Mouse (Mus musculus) heart, embryonic 12.5 days (tissue): ENCODE measurements around the gene Dab2. TPM values are rescaled to one million over a fixed set of nuclear protein-coding genes. Genes with fewer than 3 reads are reported as not detected.

ENCODE experiments used
- ATAC-seq: fragments of 200-750 bp; cut with Nextera tagmentation; 2 replicates; pipeline ENCODE4 v1.8.0; 2017; ENCODE audit warnings: moderate TSS enrichment, moderate library complexity; ENCODE audit not compliant: insufficient number of reproducible peaks, low FRiP score
- H3K27ac ChIP-seq: fragments of 300-500 bp; sonication (generic); 2 replicates; pipeline ENCODE4 v1.5.1; 2016; ENCODE audit warnings: mild to moderate bottlenecking, moderate library complexity; ENCODE audit not compliant: poor library complexity, severe bottlenecking
- H3K27me3 ChIP-seq: fragments of 300-500 bp; sonication (generic); replicated peaks from 2 replicates; pipeline ENCODE4 v1.6.1; 2016; ENCODE audit warnings: mild to moderate bottlenecking, moderate library complexity
- H3K36me3 ChIP-seq: fragments of 300-500 bp; sonication (generic); 2 replicates; pipeline ENCODE4 v1.6.1; 2016; ENCODE audit warnings: mild to moderate bottlenecking, moderate library complexity
- H3K4me1 ChIP-seq: fragments of 300-500 bp; sonication (generic); replicated peaks from 2 replicates; pipeline ENCODE4 v1.6.1; 2016; ENCODE audit warnings: mild to moderate bottlenecking
- H3K4me2 ChIP-seq: fragments of 300-500 bp; sonication (generic); 2 replicates; pipeline ENCODE4 v1.6.1; 2016; ENCODE audit warnings: mild to moderate bottlenecking, moderate library complexity
- H3K4me3 ChIP-seq: fragments of 300-500 bp; sonication (generic); 2 replicates; pipeline ENCODE4 v1.5.1; 2016; ENCODE audit warnings: mild to moderate bottlenecking
- H3K9ac ChIP-seq: fragments of 300-500 bp; sonication (generic); 2 replicates; pipeline ENCODE4 v1.6.1; 2016; ENCODE audit warnings: mild to moderate bottlenecking, moderate library complexity
- H3K9me3 ChIP-seq: fragments of 300-500 bp; sonication (generic); replicated peaks from 2 replicates; pipeline ENCODE4 v1.6.1; 2016; ENCODE audit warnings: mild to moderate bottlenecking, moderate library complexity
- WGBS: fragments of 180-500 bp; shearing (Covaris S2); methylation state at CpG from one replicate; pipeline ENCODE4 v1.1.7; 2016; 5-methylcytosine and 5-hydroxymethylcytosine counted together
- polyA plus RNA-seq: library from polyadenylated mRNA; unstranded; fragments of >200 nt; fragmentation: Nextera tagmentation; extraction: Ambion mirVana; gene quantifications from 2 replicates; pipeline ENCODE4 v1.2.1, GENCODE M21; 2016

The Dab2 gene
- polyA plus RNA-seq, 1 experiment from 2014 or later, result 47.1 TPM

GRCm38 (mm10) chr15:6296071-6296470, 3.5 kb upstream of the Dab2 start:
- 53% methylated on average over 2 of the region's 2 CpGs for WGBS
- Histone ChIP-seq H3K4me3 (no peak overlapping the region), H3K4me2 (no peak overlapping the region), H3K9ac (no peak overlapping the region), H3K27ac (no peak overlapping the region), H3K27me3 (no peaks in the 10 kb centered on the region), H3K4me1 (no peaks in the 10 kb centered on the region), H3K9me3 (no peaks in the 10 kb centered on the region), H3K36me3 (no peaks in the 10 kb centered on the region)
- no peak for ATAC-seq

DNA sequence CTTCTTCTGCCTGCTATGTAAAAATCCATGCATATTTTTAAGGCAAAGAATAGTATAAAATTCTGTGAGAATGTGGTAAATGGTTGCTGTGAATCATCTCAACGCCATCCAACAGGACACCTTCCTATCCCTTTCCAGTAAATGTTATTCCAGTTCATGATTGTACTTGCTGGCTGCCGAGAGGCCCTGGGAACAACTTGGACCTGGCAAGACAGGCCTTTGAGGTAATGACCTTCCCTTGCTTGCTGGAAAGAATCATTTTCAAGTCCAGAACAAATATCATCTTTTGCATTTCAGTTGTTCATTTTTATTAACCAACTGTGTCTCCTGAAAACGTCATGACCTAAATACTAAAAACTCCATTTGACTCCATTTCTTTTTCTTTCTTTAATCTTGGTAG, 862 bp upstream of the Dab2 start:
- Histone ChIP-seq H3K9ac (no peak overlapping the region), H3K9me3 (no peaks in the 10 kb centered on the region), H3K27ac (no peak overlapping the region), H3K36me3 (no peaks in the 10 kb centered on the region), H3K4me1 (no peaks in the 10 kb centered on the region), H3K4me3 (no peak overlapping the region), H3K27me3 (no peaks in the 10 kb centered on the region), H3K4me2 (no peak overlapping the region)
- WGBS, result 78% methylated on average over 3 of the region's 3 CpGs
- no peak for ATAC-seq

DNA sequence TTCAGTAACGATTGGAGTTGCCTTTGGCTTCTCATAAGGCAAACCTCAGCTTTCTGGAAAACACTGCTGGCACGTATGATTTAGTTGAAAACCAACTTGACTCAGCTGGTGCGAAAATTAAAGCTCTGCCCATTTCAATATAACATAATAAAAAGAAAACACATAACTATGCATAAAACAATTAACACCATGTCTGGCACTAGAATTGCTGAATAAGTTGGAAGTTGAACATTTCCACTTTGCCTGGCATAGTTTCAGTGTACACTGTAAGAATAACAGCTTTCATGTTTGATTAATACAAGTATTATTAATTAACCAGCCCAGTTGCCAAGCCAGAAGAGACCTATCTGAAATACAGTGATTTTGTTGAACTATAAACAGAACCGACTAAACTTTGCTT, 2.6 kb downstream of the Dab2 start:
- Histone ChIP-seq H3K27me3 (no peaks in the 10 kb centered on the region), H3K9me3 (no peaks in the 10 kb centered on the region), H3K27ac (no peak overlapping the region), H3K4me3 (no peak overlapping the region), H3K4me2 (no peak overlapping the region), H3K36me3 (no peaks in the 10 kb centered on the region), H3K9ac (no peak overlapping the region), H3K4me1 (no peaks in the 10 kb centered on the region)
- WGBS, result 84% methylated on average over 4 of the region's 4 CpGs
- no peak for ATAC-seq

DNA sequence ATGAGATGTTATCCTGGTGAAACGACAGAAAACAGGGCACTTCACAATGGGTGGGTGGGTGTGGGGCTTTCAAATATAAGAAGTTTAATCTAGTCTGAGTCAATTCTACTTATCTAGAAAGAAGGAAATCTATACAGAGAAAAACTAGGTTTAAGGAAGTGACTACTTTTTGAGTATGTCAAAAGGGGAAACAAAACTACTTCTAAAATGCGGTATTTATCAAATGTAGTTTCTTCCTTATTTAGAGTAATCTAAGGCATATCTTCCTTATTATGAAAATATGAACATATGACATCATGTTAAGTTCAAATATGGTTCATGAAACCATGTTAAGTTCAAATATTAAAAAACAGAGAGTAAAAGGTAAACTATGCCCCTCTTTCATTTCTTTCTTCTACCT, 4.2 kb downstream of the Dab2 start:
- Histone ChIP-seq H3K36me3 (no peaks in the 10 kb centered on the region), H3K4me3 (no peak overlapping the region), H3K4me1 (no peaks in the 10 kb centered on the region), H3K9me3 (no peaks in the 10 kb centered on the region), H3K9ac (no peak overlapping the region), H3K4me2 (no peak overlapping the region), H3K27me3 (no peaks in the 10 kb centered on the region), H3K27ac (no peak overlapping the region)
- ATAC-seq, result no peak
- 75% methylated on average over 2 of the region's 2 CpGs for WGBS

DNA sequence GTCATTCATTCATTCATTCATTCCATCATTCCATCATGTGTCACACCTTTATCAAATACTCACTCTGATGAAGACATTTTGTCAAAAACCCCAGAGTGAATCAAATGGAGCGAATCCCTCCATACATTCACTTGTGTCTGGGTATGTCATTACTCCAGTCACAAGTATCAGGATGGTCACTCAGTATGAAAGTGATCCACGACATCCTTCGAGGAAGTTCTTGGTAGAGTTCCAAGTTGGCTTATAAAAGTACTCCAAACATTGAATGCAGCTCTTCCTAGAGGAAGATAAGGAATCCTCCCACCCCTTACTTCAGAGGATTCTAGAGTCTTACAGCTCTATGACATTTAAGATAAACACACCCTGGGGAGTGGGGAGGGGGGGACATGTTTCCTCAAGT, 10.0 kb downstream of the Dab2 start:
- WGBS, result 60% methylated on average over 3 of the region's 3 CpGs
- H3K36me3 ChIP-seq, result no peaks in the 10 kb centered on the region
- H3K9ac ChIP-seq, result no peak overlapping the region
- no peaks in the 10 kb centered on the region for H3K4me1 ChIP-seq
- H3K4me3 ChIP-seq, result no peak overlapping the region
- H3K9me3 ChIP-seq, result no peaks in the 10 kb centered on the region
- H3K27me3 ChIP-seq, result no peaks in the 10 kb centered on the region
- H3K27ac ChIP-seq, result no peak overlapping the region
- ATAC-seq, result no peak
- H3K4me2 ChIP-seq, result no peak overlapping the region

GRCm38 (mm10) chr15:6310417-6310816, 10.8 kb downstream of the Dab2 start:
- H3K4me3 ChIP-seq, result no peak overlapping the region
- H3K36me3 ChIP-seq, result no peaks in the 10 kb centered on the region
- 59% methylated on average over 4 of the region's 4 CpGs for WGBS
- no peaks in the 10 kb centered on the region for H3K27me3 ChIP-seq
- H3K9ac ChIP-seq, result no peak overlapping the region
- H3K27ac ChIP-seq, result no peak overlapping the region
- no peak overlapping the region for H3K4me2 ChIP-seq
- no peak for ATAC-seq
- H3K9me3 ChIP-seq, result no peaks in the 10 kb centered on the region
- no peaks in the 10 kb centered on the region for H3K4me1 ChIP-seq

- Histone ChIP-seq H3K4me2 (no peak overlapping the region), H3K36me3 (no peaks in the 10 kb centered on the region), H3K9me3 (no peaks in the 10 kb centered on the region), H3K4me1 (no peaks in the 10 kb centered on the region), H3K4me3 (no peak overlapping the region), H3K9ac (no peak overlapping the region), H3K27me3 (no peaks in the 10 kb centered on the region), H3K27ac (no peak overlapping the region)
- no peak for ATAC-seq
- 76% methylated on average over 3 of the region's 3 CpGs for WGBS
Measured at GRCm38 (mm10) chr15:6312396-6312795, 12.8 kb downstream of the Dab2 start.

DNA sequence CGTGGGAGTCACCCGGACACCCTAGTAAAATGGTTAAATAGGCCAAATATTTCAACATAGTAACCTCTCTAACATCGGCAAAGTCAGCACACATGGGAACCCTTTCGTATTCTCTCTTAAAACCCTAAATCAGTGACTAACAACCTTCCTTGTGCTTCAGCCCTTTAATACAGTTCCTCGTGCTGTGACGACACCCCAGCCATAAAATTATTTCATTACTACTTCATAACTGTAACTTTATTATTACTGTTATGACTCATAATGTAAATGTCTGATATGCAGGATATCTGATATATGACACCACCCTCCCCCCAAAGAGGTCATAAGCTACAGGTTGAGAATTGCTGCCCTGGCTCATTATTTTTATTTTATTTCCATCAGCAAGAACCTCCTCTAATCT, 19.8 kb downstream of the Dab2 start:
- no peaks in the 10 kb centered on the region for H3K36me3 ChIP-seq
- WGBS, result 89% methylated on average over 6 of the region's 6 CpGs
- H3K9me3 ChIP-seq, result no peaks in the 10 kb centered on the region
- ATAC-seq, result no peak
- no peak overlapping the region for H3K4me2 ChIP-seq
- H3K27ac ChIP-seq, result no peak overlapping the region
- no peaks in the 10 kb centered on the region for H3K27me3 ChIP-seq
- H3K4me1 ChIP-seq, result no peaks in the 10 kb centered on the region
- no peak overlapping the region for H3K9ac ChIP-seq
- no peak overlapping the region for H3K4me3 ChIP-seq

GRCm38 (mm10) chr15:6320501-6320900, 20.9 kb downstream of the Dab2 start:
- H3K27me3 ChIP-seq, result no peaks in the 10 kb centered on the region
- no peak overlapping the region for H3K4me2 ChIP-seq
- no peaks in the 10 kb centered on the region for H3K36me3 ChIP-seq
- H3K9ac ChIP-seq, result no peak overlapping the region
- ATAC-seq, result no peak
- no peaks in the 10 kb centered on the region for H3K9me3 ChIP-seq
- no peaks in the 10 kb centered on the region for H3K4me1 ChIP-seq
- H3K4me3 ChIP-seq, result no peak overlapping the region
- H3K27ac ChIP-seq, result no peak overlapping the region
- WGBS, result 54% methylated on average over 5 of the region's 5 CpGs

DNA sequence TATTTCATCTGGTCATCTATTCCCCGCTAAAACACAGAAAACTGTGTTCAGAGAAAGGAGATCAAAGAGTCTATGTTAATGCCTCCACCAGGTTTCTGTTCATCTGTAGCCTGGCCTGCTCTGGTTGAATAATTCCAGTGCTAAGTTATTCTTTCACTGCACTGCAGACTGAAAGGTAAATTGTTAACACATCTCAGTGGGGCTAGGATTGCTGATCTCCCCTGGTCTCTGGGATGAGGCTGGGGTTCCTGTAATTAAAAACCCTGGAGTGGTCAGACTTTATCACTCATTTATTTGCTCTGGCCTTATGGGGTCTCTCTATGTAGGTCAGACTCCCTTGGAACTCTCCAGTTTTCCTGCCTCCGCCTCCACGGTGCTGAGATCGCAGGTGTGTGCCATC, 21.7 kb downstream of the Dab2 start:
- H3K4me1 ChIP-seq, result no peaks in the 10 kb centered on the region
- H3K27me3 ChIP-seq, result no peaks in the 10 kb centered on the region
- no peak for ATAC-seq
- H3K36me3 ChIP-seq, result no peaks in the 10 kb centered on the region
- no peak overlapping the region for H3K4me3 ChIP-seq
- WGBS, result 76% methylated on average over 4 of the region's 4 CpGs
- H3K9ac ChIP-seq, result no peak overlapping the region
- no peak overlapping the region for H3K27ac ChIP-seq
- no peak overlapping the region for H3K4me2 ChIP-seq
- H3K9me3 ChIP-seq, result no peaks in the 10 kb centered on the region

DNA sequence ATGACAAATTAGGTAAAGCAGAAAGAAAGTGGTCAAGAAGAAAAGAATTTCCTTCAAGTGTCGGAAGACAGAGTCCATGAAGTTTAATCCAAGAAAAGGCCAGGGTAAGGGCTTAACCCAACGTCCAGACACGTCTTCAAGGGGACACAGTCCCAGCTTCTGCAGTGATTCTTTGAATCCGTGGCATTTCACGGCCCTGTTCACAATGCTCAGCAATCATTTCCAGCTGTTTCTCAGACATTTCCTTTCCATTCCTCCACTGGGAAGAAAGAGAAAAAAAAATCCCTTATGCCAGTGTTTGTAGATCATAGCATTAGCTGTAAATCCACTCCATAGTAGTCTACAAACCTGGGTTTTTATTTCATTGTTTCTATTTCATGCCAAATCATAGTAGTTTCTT, 22.7 kb downstream of the Dab2 start:
- no peaks in the 10 kb centered on the region for H3K9me3 ChIP-seq
- no peaks in the 10 kb centered on the region for H3K4me1 ChIP-seq
- no peak overlapping the region for H3K4me2 ChIP-seq
- no peak overlapping the region for H3K4me3 ChIP-seq
- no peak overlapping the region for H3K27ac ChIP-seq
- H3K9ac ChIP-seq, result no peak overlapping the region
- H3K36me3 ChIP-seq, result no peaks in the 10 kb centered on the region
- WGBS, result 65% methylated on average over 5 of the region's 5 CpGs
- ATAC-seq, result no peak
- H3K27me3 ChIP-seq, result no peaks in the 10 kb centered on the region

DNA sequence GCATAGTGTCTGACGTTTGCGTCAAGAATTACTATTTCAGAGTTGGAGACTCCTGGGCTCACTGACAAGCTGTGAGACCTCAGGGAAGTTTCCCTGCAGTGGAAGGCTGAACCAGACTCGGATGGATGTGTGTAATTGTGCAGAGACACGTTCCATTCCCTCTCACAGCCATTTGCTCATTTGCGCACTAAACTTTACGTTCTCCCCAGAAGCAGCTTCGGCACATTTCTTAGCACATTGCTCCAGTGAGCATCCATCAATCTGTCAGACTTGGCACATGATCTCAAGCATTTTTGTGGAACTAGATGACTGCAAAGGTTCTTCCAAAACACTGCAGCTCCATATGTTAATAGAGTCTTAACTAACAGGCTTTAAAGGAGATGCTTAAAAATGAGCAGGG, 24.0 kb downstream of the Dab2 start:
- Histone ChIP-seq H3K4me3 (no peak overlapping the region), H3K27me3 (no peaks in the 10 kb centered on the region), H3K9me3 (no peaks in the 10 kb centered on the region), H3K36me3 (no peaks in the 10 kb centered on the region), H3K27ac (no peak overlapping the region), H3K4me2 (no peak overlapping the region), H3K4me1 (no peaks in the 10 kb centered on the region), H3K9ac (no peak overlapping the region)
- 70% methylated on average over 7 of the region's 7 CpGs for WGBS
- no peak for ATAC-seq
